Mouse (Mus musculus) hematopoietic stem cell, adult 5-6 weeks (primary cell): Measurements from ENCODE around the gene Rdh11. TPM values are rescaled to one million over a fixed set of nuclear protein-coding genes. Genes with fewer than 3 reads are reported as not detected.

Experiments used
- ATAC-seq, 2 experiments: fragments of 125-278 bp in 1 of 2; replicated peaks in 1 of 2; 2 replicates each; pipeline ENCODE4 v1.8.0; 2016 to 2017; ENCODE audit warnings: inconsistent platforms in 2 of 2, mild to moderate bottlenecking in 2 of 2, moderate number of reproducible peaks in 2 of 2, low read depth in 1 of 2, moderate TSS enrichment in 1 of 2; ENCODE audit not compliant: low FRiP score in 2 of 2, poor library complexity in 2 of 2, severe bottlenecking in 2 of 2, insufficient read depth in 1 of 2, low TSS enrichment in 1 of 2
- total RNA-seq: library from RNA; stranded (forward); fragments of 172-1452, 232-1000 nt; gene quantifications from 2 replicates; pipeline ENCODE4 v1.2.3, GENCODE M21; 2017

Rdh11 gene
- total RNA-seq, 1 experiment from 2014 or later: 26.4 TPM

- no peak for ATAC-seq
These were observed 22.9 kb downstream of the Rdh11 start for GRCm38 (mm10) chr12:79169173-79169572.

- ATAC-seq: no peak
These were observed 29.2 kb downstream of the Rdh11 start for GRCm38 (mm10) chr12:79162876-79163275.

DNA sequence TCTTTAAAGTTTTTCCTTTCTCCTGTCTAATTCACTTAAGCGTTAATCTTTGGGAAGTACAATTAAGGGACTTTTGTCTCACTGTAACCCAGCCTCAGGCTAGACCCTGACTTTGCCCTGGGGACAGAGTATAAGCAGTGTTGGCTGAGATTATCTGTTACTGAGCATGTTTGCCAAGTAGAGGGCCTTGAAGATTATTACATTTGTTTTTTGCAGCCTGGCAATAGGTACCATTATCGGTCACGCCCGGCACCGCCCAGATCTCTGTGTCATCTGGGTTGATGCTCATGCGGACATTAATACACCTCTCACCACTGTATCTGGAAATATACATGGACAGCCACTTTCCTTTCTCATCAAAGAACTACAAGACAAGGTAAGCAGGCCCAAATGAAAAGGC is 42.4 kb downstream of the Rdh11 start:
- ATAC-seq: no peak

GRCm38 (mm10) chr12:79141384-79141783 is 50.7 kb downstream of the Rdh11 start:
- ATAC-seq: no peak

GRCm38 (mm10) chr12:79140811-79141210 is 51.3 kb downstream of the Rdh11 start:
- no peak for ATAC-seq

DNA sequence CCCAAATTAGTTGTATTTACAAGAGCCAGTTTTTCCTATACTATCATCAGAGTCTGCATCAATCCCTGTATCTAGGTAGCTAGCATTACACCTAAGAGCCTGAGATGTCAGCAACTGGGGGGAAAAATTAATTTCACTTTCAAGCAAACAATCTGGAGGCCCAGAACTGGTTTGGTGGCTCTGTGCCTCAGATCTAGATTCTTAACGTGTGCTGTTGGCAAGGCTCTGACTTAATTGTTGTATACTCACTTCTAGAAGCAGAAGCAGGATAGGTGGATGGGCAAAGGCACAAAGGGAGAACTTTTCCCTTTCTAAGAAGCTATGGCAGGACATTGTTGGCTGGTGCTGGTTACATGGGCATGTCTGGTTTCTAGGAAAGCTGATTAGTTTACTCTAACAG is 52.7 kb downstream of the Rdh11 start:
- ATAC-seq: no peak

DNA sequence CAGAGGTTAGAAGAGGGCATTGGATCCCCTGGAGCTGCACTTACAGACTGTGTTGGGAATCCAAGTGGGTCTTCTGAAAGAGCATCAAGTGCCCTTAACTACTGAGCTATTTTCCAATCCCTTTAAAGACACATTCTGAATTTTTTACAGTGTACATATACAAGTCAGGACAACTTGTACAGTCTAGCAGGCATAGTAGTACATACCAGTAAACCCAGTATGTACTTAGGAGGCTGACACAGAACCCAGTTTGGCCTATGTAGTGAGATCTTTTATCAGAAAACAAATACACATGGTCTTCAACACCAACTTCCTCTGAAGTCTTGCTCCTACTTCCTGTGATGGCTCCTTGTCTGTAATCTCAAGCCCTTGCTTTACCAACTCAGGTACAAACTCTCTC is 53.1 kb downstream of the Rdh11 start:
- ATAC-seq: no peak

DNA sequence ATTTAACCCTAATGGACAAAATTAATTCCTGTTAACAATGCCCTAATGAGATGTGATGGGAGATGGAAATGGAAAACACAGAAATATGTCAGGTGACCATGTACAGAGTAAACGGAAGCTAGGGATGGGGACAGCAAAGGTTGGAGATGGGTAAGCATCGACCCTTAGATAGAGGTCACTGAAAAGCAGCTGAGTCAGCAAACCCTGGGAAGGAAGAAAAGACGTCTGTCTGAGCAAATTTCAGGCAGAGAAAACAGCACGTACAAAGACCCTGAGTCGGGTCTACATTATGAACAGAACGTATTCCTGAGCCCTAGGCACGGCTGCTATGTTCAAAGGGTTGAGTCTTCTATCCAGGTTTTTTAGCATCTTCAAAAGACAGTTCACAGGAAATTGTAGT is 55.1 kb downstream of the Rdh11 start:
- ATAC-seq: no peak

DNA sequence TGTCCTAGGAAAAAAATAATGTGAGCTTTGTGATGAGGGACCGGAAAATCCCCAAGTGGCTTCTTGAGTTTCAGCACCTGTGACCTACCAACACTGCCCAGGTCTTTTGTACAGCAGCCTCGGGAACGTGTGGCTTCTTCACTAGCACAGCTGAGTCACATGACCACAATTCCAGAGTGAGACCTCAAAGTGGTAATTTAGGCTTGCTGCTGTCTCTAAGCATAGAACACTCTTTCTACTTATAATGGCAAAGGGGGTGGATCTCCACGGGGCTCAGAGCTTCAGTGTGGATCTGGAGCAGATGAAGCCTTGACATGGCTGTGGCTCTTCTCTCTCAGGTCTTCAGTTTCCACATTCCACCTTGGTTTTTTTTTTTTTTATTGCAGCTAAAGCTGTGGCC is 57.0 kb downstream of the Rdh11 start:
- ATAC-seq: no peak

DNA sequence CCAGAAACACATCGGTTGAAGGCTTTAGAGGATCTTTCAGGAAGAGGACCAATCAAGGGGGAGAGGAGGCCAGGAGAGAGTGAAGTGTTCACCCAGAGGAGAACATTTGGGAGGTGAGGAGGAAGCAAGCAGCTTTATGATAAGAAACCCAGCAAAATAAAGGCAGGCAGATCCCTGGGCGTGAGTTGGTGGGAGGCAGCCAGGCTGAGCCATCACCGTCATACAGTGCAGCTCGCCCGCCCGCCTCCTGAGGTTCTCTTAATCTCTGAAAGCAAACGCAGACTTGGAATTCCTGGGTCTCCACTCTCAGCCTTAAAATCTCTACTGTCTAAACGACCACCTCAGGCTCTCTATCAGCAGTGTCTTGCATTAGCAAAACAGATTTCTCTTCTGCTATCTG is 57.4 kb downstream of the Rdh11 start:
- ATAC-seq: no peak

DNA sequence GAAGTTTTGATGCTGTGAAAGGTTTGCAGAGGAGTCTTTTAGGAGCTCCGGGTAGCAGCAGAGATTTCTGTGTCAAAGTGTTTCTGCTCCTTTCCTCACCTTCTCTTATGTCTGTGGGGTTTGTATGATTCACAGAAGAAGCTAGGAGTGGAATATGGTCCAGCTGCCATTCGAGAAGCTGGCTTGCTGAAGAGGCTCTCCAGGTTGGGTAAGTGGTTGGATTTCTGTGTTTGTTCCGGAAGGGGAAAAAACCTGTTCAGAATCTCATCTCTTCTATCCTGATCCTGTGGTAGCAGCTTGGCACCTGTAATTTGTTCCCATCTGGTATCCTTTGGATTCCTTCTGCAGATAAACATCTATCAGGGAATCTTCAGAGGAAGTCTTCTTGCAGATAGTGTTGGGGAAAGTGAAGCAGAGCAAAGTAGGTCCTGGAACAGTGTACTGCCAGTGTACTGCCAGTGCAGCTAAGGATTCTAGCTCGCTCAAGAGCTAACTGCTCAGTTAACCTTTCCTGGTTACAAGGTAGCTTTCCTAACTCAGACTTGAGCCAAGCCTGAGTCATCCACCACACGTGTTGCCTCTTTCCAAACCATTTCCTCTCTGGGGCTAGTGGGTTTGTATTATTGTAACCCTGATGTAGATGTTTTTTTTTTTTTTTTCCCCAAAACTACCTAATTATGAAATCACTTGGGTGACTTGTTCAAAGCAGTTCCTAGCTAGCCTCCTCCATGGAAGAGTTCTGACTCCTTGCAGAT is 60.2 kb downstream of the Rdh11 start:
- ATAC-seq: peak; percentile 53 to 84

DNA sequence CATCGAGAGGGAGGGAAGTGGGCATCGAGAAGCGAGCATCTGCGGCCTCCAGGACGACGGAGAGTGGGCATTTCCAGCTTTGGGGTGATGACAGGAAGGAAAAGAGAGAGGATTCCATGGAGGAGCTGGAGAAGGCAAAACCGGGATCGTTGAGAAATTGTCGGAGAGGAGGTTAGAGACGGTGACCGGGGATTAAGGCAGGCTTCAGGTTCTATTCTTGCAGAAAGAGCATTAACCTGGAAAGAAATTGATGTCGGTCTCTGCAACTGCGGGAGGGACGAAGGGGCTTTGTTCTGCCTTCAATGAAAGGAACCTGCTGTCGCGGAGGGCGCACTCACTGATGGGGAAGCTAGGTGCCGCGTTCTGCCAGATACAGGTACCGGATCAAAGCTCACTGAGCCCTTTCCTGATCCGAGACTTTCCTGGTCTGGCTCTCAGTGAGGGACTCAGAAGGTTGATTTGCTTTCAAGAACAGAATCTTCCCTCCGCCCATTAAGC is 60.9 kb downstream of the Rdh11 start:
- ATAC-seq: no peak

GRCm38 (mm10) chr12:79130299-79131177 is 61.6 kb downstream of the Rdh11 start, which contains the start of gene Arg2:
Arg2 (plus strand) TSS chr12:79130777.
- ATAC-seq: peak; percentile 92 to 97

Other genes starting within 250 kb of the Rdh11 start
- gene Tmem229b, start 184.7 kb downstream of the Rdh11 start, total RNA-seq: 21.8 and 27.7 TPM in 2 replicates
- gene Plekhh1, start 163.1 kb downstream of the Rdh11 start, total RNA-seq: 0.13 and 0.60 TPM in 2 replicates
- gene Pigh, start 102.6 kb downstream of the Rdh11 start, total RNA-seq: 17.8 and 23.3 TPM in 2 replicates
- 0.99 and 1.6 TPM in 2 replicates for gene Arg2, start 61.5 kb downstream of the Rdh11 start, total RNA-seq
- gene Vti1b, start 19.6 kb downstream of the Rdh11 start, total RNA-seq: 160 and 180 TPM in 2 replicates
- gene Rdh12, start 16.6 kb upstream of the Rdh11 start, total RNA-seq: 15.8 and 17.6 TPM in 2 replicates
- gene Zfyve26, start 104.0 kb upstream of the Rdh11 start, total RNA-seq: 15.5 and 21.1 TPM in 2 replicates
- gene Rad51b, start 105.0 kb upstream of the Rdh11 start, total RNA-seq: 12.7 and 13.3 TPM in 2 replicates